Mouse (Mus musculus) embryonic fibroblast, embryonic 13.5 days (primary cell): ENCODE measurements at regions not wholly inside any gene's neighbourhood (a gene's known extent, or its start where the extent isn't known, plus 50 kb on each side); places are given as distances from the start of the nearest gene placed in this dataset.

Experiments
- H3K27ac ChIP-seq: 2 replicates; pipeline ENCODE4 v1.5.1; 2012; ENCODE audit warnings: low read length, control low read depth, inconsistent platforms; ENCODE audit not compliant: insufficient read depth
- H3K4me1 ChIP-seq: 2 replicates; pipeline ENCODE4 v1.6.1; 2011; ENCODE audit warnings: low read length; ENCODE audit not compliant: control insufficient read depth, insufficient read depth
- H3K4me3 ChIP-seq: 2 replicates; pipeline ENCODE4 v1.5.1; 2011; ENCODE audit warnings: mild to moderate bottlenecking, control low read depth, low read length; ENCODE audit not compliant: insufficient read depth
- CTCF ChIP-seq: IDR thresholded peaks from 2 replicates; pipeline ENCODE4 v1.5.1; 2011; ENCODE audit warnings: mild to moderate bottlenecking, control low read depth, low read length, moderate library complexity, borderline replicate concordance; ENCODE audit not compliant: insufficient read depth
- POLR2A ChIP-seq: IDR thresholded peaks from 2 replicates; pipeline ENCODE4 v1.6.1; 2011; ENCODE audit warnings: low read depth, mild to moderate bottlenecking, control low read depth, low read length, moderate library complexity

- H3K4me1 ChIP-seq: peaks cover 8% of the 10 kb centered on the region; the same call in 1 of the 2 replicates
- H3K27ac ChIP-seq: peak overlapping the region; percentile 71
- no peak for TF ChIP-seq CTCF
- TF ChIP-seq POLR2A: no peak
- H3K4me3 ChIP-seq: no peak overlapping the region
These were observed 205.2 kb upstream of the A1bg start for GRCm38 (mm10) chr15:61127971-61128370.

DNA sequence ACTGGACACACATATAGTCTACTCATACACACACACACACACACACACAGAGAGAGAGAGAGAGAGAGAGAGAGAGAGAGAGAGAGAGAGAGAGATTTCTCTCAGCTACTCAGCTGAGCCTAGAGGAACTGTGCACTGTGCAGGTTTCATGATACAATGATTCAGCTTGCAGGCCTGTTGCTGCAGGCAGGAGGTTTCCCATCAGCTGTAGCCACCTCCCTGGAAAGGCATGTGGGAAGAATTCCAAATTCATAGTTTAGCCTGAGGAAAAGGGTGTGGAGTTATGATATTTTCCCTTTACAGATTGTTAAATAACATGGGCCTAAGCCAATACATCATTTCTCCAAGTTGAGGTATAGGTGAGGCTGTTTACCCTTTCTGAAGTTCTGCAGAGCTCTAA lies 204.3 kb upstream of the A1bg start:
- H3K27ac ChIP-seq: peak overlapping the region; percentile 71
- TF ChIP-seq POLR2A: no peak
- no peak for TF ChIP-seq CTCF
- peaks cover 8% of the 10 kb centered on the region; the same call in 1 of the 2 replicates for H3K4me1 ChIP-seq
- H3K4me3 ChIP-seq: no peak overlapping the region

DNA sequence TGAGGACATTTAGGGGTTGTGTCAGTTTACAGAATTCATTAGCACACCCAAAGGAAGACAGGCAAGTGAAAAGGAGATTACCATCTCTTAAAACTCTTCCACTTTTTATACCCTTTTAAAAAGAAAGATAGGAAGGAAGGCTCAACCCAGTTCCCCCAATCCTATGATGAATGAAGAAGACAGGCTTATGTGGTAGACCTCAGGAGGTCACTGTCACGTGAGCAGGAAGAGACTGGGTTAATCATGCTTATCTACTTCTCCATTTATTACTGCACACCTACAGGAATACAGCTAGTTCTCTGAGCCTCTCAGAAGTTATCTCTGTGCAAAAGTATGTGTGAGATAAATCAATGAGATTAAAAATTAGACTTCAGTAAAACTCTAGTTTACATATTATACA lies 194.1 kb upstream of the A1bg start:
- Histone ChIP-seq H3K4me3 (no peak overlapping the region), H3K4me1 (no peaks in the 10 kb centered on the region), H3K27ac (no peak overlapping the region)
- TF ChIP-seq CTCF: no peak
- no peak for TF ChIP-seq POLR2A

- peaks cover 6% of the 10 kb centered on the region for H3K4me1 ChIP-seq
- peak overlapping the region; percentile 86 for H3K27ac ChIP-seq
- no peak overlapping the region for H3K4me3 ChIP-seq
- TF ChIP-seq CTCF (no peak), POLR2A (no peak)
These were observed 186.8 kb upstream of the A1bg start for GRCm38 (mm10) chr15:61109429-61110128.

DNA sequence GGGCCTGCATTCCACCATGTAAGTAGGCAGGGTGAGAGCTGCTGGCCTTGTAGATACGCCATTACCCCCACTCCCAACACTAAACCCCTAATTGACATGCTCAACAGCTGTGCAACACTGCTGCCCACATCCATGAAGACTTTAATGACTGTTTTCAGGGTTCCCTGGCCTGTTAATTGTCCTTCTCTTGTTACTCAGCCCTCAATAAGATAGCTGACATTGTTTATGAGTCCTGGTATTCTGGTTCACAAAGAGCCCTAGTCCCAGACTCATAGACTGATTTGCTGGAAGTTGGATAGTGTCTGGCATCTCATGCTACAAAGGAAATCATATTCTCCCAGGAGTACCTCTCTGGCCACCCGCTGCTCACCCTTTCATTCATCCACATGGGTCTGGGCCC lies 186.1 kb upstream of the A1bg start:
- Histone ChIP-seq H3K4me3 (no peak overlapping the region), H3K4me1 (peaks cover 6% of the 10 kb centered on the region), H3K27ac (peak overlapping the region; percentile 70)
- no peak for TF ChIP-seq POLR2A
- TF ChIP-seq CTCF: no peak

DNA sequence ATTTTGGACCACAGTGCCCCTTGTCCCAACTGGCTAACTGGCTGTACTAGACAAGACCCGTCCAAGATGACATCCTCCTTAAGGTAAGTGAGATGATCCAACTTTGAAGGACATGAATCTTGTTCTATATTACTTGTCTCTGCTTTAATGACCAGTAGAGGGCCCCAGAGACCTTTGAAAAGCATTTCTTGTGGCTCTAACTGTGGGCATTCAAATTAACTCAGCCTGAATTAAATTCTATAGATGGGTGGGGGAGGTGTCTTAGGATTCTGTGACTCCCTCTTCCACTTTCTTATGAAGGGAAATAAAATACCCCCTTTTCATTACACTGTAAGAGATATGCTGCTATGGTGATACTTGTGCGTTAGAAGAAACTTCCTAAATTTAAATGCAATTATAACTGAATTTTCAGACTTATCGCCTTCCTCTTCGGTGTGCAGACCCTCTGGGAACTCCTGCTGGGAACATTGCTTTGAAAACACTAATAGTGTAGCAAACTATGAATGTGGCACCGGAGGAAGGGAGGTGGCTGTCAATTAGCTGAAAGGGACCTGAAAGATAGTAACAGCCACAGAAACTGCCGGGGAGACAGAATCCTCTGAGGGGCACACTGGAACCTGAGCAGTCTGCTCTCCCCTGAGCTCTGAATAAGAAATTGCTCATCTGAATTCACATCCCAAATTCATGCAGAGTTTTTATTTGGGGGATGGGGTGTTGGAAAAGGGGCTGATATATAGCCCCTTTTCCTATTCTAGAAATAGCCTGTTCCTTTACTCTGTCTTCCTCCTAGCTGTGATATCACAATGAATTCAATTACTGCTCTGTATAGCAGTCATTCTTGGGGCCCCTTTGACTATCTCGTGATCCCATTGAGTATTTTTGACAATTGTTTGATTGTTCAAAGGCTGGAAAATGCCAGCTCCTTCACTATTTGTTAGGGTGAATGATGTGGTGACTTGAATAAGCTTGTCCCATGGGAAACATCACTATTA lies 179.9 kb upstream of the A1bg start:
- Histone ChIP-seq H3K4me1 (no peaks in the 10 kb centered on the region), H3K4me3 (no peak overlapping the region), H3K27ac (no peak overlapping the region)
- TF ChIP-seq POLR2A: no peak
- no peak for TF ChIP-seq CTCF

DNA sequence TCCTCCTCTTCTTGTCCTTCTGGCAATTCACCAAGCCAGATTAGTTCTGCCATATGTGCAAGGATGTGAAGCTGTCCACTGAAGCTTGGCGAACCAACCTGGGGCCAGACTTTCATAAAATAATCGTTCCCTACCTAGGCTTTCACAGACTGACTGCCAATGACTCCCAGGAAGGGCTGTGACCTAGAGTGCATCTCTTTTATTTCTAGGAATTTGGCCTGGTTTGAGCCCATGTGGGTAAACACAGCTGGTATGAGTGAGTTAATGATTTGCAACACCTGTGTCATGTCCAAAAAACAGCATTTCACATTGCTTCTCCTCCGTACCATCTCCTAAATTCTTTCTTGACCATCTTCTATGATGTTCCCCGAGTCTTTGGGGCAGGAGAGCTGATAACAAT lies 178.0 kb upstream of the A1bg start:
- no peaks in the 10 kb centered on the region for H3K4me1 ChIP-seq
- H3K4me3 ChIP-seq: no peak overlapping the region
- H3K27ac ChIP-seq: no peak overlapping the region
- TF ChIP-seq CTCF: no peak

GRCm38 (mm10) chr15:61098968-61099367 lies 176.2 kb upstream of the A1bg start:
- H3K27ac ChIP-seq: no peak overlapping the region
- H3K4me1 ChIP-seq: no peaks in the 10 kb centered on the region
- no peak overlapping the region for H3K4me3 ChIP-seq
- TF ChIP-seq CTCF: no peak
- TF ChIP-seq POLR2A: no peak

DNA sequence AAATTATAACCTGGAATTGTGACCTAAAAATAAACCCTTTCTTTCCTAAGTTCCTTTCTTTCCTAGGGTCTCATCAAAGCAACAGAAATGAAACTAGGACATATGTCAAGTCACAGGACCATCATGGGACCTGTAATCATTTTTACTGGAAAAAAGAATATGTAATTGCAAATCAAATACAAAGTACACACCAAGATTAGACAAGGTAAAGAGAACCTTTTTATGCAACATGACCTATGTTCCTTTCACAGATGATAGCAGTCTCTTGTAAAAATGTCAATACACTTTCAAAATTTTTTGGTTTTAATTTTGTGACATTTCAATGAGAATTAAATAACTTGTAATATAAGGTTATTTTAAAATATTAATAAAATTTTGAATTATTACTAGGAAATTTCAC lies 175.7 kb upstream of the A1bg start:
- no peaks in the 10 kb centered on the region for H3K4me1 ChIP-seq

More for the DNA sequence above, 175.7 kb upstream of the A1bg start:
- Histone ChIP-seq H3K27ac (no peak overlapping the region), H3K4me3 (no peak overlapping the region)
- TF ChIP-seq POLR2A (no peak), CTCF (no peak)
